Mouse (Mus musculus): Measurements from ENCODE around the gene Gm10840.

GRCm38 (mm10) chr11:106163546-106163945 is 2.9 kb downstream of the Gm10840 start:
- no peak for TF ChIP-seq POLR2A (IDR thresholded peaks at IDR 0.05; ENCODE audit: borderline replicate concordance, control insufficient read depth, low read depth, low read length)
- TF ChIP-seq CTCF (IDR thresholded peaks at IDR 0.05; ENCODE audit: control insufficient read depth, insufficient read depth, low read length): no peak
